Mouse (Mus musculus) brain, embryonic 14.5 days (tissue): ENCODE measurements around the gene Prkaa1.

ENCODE experiments used
- CTCF ChIP-seq: fragments of 200-500 bp; IDR thresholded peaks from 2 replicates; pipeline ENCODE4 v1.5.1; 2012; ENCODE audit warnings: inconsistent platforms, mild to moderate bottlenecking, moderate library complexity, borderline replicate concordance; ENCODE audit not compliant: insufficient read depth, insufficient read length; ENCODE audit errors: extremely low read depth
- POLR2A ChIP-seq: fragments of 200-500 bp; IDR thresholded peaks from 2 replicates; pipeline ENCODE4 v1.6.1; 2012; ENCODE audit warnings: mild to moderate bottlenecking, inconsistent platforms, borderline replicate concordance; ENCODE audit not compliant: poor library complexity, insufficient read depth, insufficient read length, severe bottlenecking; ENCODE audit errors: extremely low read depth

DNA sequence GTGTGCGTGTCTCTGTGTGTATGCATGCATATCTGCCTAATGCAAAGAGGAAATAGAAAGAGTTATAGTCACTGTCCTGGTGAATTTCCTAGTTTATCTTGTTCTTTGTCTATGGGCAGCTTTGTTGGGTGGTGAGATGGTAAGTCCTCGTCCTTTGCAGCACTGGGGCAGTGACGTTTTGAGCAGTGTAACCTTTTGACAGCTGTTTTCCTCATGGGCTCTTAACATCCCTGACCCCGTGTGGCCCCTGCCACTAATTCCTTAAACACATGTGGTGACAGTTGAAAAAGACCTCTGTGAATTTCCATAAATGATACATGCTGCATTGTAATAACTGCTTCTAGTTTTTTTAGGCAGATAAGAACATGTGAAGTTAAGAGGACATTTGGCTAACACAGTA, 53.0 kb downstream of the Prkaa1 start:
- no peak for TF ChIP-seq CTCF
- no peak for TF ChIP-seq POLR2A
